Mouse (Mus musculus) cerebellum, adult 2 months (tissue): ENCODE measurements around the gene AL731706.1. TPM values are rescaled to one million over a fixed set of nuclear protein-coding genes. Genes with fewer than 3 reads are reported as not detected.
"Not testable (repeated sequence)": the region's sequence is repeated elsewhere in the genome, so short reads cannot be mapped to it uniquely, and the experiment has no call there.

Experiments used
- DNase-seq, 2 experiments: peaks; one replicate each; pipeline ENCODE4 v3.0.0; 2021
- H3K27ac ChIP-seq: fragments of 200-500 bp; 2 replicates; pipeline ENCODE4 v1.5.1; 2012; ENCODE audit warnings: low read length, control low read depth, inconsistent platforms; ENCODE audit not compliant: insufficient read depth
- H3K27me3 ChIP-seq: fragments of 200-500 bp; 2 replicates; pipeline ENCODE4 v1.6.1; 2012; ENCODE audit warnings: inconsistent platforms, mild to moderate bottlenecking, low read length, moderate library complexity; ENCODE audit not compliant: control insufficient read depth, insufficient read depth
- H3K4me1 ChIP-seq: fragments of 200-500 bp; 2 replicates; pipeline ENCODE4 v1.6.1; 2011; ENCODE audit warnings: low read length; ENCODE audit not compliant: control insufficient read depth, insufficient read depth
- H3K4me3 ChIP-seq: fragments of 200-500 bp; replicated peaks from 2 replicates; pipeline ENCODE3; 2011; ENCODE audit warnings: mild to moderate bottlenecking, low read depth, low read length, control low read depth; ENCODE audit not compliant: insufficient read depth
- CTCF ChIP-seq: fragments of 200-500 bp; IDR thresholded peaks from 2 replicates; pipeline ENCODE4 v1.5.1; 2011; ENCODE audit warnings: low read depth, mild to moderate bottlenecking, control low read depth, low read length, moderate library complexity, borderline replicate concordance; ENCODE audit not compliant: insufficient read depth
- POLR2A ChIP-seq: fragments of 200-500 bp; IDR thresholded peaks from 2 replicates; pipeline ENCODE4 v1.6.1; 2011; ENCODE audit warnings: low read length, control low read depth, borderline replicate concordance; ENCODE audit not compliant: insufficient read depth
- WGBS: fragments of 180-500 bp; shearing (Covaris S2); methylation state at CpG from one replicate; pipeline ENCODE4 v1.1.7; 2018; 5-methylcytosine and 5-hydroxymethylcytosine counted together
- polyA plus RNA-seq: library from polyadenylated mRNA; depleted of rRNA; stranded (reverse); fragments of >200 nt; gene quantifications from 2 replicates; pipeline ENCODE4 v1.2.3, GENCODE M21; 2012

AL731706.1 gene
- polyA plus RNA-seq, 1 experiment: 40.2 TPM

GRCm38 (mm10) chr2:136913021-136913420 lies 21.8 kb upstream of the AL731706.1 start:
- Histone ChIP-seq H3K4me1 (no peaks in the 10 kb centered on the region), H3K27ac (no peak overlapping the region), H3K27me3 (no peaks in the 10 kb centered on the region), H3K4me3 (no peak overlapping the region)
- WGBS: 72% methylated on average over 3 of the region's 3 CpGs
- TF ChIP-seq POLR2A (no peak), CTCF (no peak)
- no peak for DNase-seq

- Histone ChIP-seq H3K27ac (no peak overlapping the region), H3K4me3 (no peak overlapping the region), H3K27me3 (no peaks in the 10 kb centered on the region), H3K4me1 (no peaks in the 10 kb centered on the region)
- TF ChIP-seq POLR2A: no peak
- TF ChIP-seq CTCF: no peak
- no peak for DNase-seq
- WGBS: 22% methylated on average over 4 of the region's 4 CpGs
Measured at GRCm38 (mm10) chr2:136911958-136912411, 20.8 kb upstream of the AL731706.1 start.

- TF ChIP-seq CTCF (no peak), POLR2A (no peak)
- no peak for DNase-seq
- 88% methylated on average over 2 of the region's 2 CpGs for WGBS
- Histone ChIP-seq H3K27me3 (no peaks in the 10 kb centered on the region), H3K27ac (no peak overlapping the region), H3K4me3 (no peak overlapping the region), H3K4me1 (no peaks in the 10 kb centered on the region)
Measured at GRCm38 (mm10) chr2:136909298-136909697, 18.1 kb upstream of the AL731706.1 start.

GRCm38 (mm10) chr2:136908596-136908995 lies 17.4 kb upstream of the AL731706.1 start:
- TF ChIP-seq POLR2A: no peak
- WGBS: 40% methylated on average over 3 of the region's 3 CpGs
- DNase-seq: no peak
- no peaks in the 10 kb centered on the region for H3K27me3 ChIP-seq
- no peaks in the 10 kb centered on the region for H3K4me1 ChIP-seq
- H3K4me3 ChIP-seq: no peak overlapping the region
- H3K27ac ChIP-seq: no peak overlapping the region

GRCm38 (mm10) chr2:136896131-136896530 lies 4.9 kb upstream of the AL731706.1 start:
- H3K27ac ChIP-seq: no peak overlapping the region
- DNase-seq: no peak
- WGBS: 77% methylated on average over 2 of the region's 2 CpGs
- H3K27me3 ChIP-seq: no peaks in the 10 kb centered on the region
- H3K4me1 ChIP-seq: no peaks in the 10 kb centered on the region
- TF ChIP-seq POLR2A: no peak
- TF ChIP-seq CTCF: no peak
- H3K4me3 ChIP-seq: no peak overlapping the region

- TF ChIP-seq POLR2A (no peak), CTCF (no peak)
- 0 out of 2 replicates have a peak, but pooled peaks cover 2% of the 10 kb centered on the region for H3K4me1 ChIP-seq
- H3K27me3 ChIP-seq: no peaks in the 10 kb centered on the region
- no peak for DNase-seq
- 77% methylated on average over 2 of the region's 2 CpGs for WGBS
- no peak overlapping the region for H3K27ac ChIP-seq
- H3K4me3 ChIP-seq: no peak overlapping the region
Measured at GRCm38 (mm10) chr2:136894494-136894893, 3.3 kb upstream of the AL731706.1 start.

- H3K27me3 ChIP-seq: no peaks in the 10 kb centered on the region
- H3K27ac ChIP-seq: peak overlapping the region; percentile 47; the same call in 1 of the 2 replicates
- H3K4me3 ChIP-seq: peak overlapping the region; percentile 86
- peak; percentile 97 to 99 for DNase-seq
- no peak for TF ChIP-seq CTCF
- peak; percentile 78; the same call in 1 of the 2 replicates for TF ChIP-seq POLR2A
- under 1% methylated on average over 23 of the region's 23 CpGs for WGBS
- H3K4me1 ChIP-seq: peaks cover 2% of the 10 kb centered on the region; the same call in 1 of the 2 replicates
Measured at GRCm38 (mm10) chr2:136891951-136892371, 772 bp upstream of the AL731706.1 start.

- H3K4me1 ChIP-seq, DNase-seq, H3K27me3 ChIP-seq: not testable (repeated sequence)
- WGBS: 3% methylated on average over 15 of the region's 15 CpGs
- Histone ChIP-seq H3K27ac (peak overlapping the region; percentile 89), H3K4me3 (peak overlapping the region; percentile 78)
Measured at GRCm38 (mm10) chr2:136890716-136891067, 497 bp downstream of the AL731706.1 start.

GRCm38 (mm10) chr2:136886846-136887245 lies 4.3 kb downstream of the AL731706.1 start:
- WGBS: 30% methylated on average over 4 of the region's 4 CpGs
- Histone ChIP-seq H3K27ac (no peak overlapping the region), H3K4me1 (peaks cover 2% of the 10 kb centered on the region; the same call in 1 of the 2 replicates), H3K4me3 (no peak overlapping the region), H3K27me3 (no peaks in the 10 kb centered on the region)
- peak; percentile 39; the same call in 1 of the 2 replicates for TF ChIP-seq CTCF
- no peak for TF ChIP-seq POLR2A
- peak in 1 of 2 experiments; percentile 39 for DNase-seq
